Mouse (Mus musculus): Measurements from ENCODE around the gene Acap1.
"Not testable (repeated sequence)": the region's sequence is repeated elsewhere in the genome, so short reads cannot be mapped to it uniquely, and the experiment has no call there.

The Acap1 gene

DNA sequence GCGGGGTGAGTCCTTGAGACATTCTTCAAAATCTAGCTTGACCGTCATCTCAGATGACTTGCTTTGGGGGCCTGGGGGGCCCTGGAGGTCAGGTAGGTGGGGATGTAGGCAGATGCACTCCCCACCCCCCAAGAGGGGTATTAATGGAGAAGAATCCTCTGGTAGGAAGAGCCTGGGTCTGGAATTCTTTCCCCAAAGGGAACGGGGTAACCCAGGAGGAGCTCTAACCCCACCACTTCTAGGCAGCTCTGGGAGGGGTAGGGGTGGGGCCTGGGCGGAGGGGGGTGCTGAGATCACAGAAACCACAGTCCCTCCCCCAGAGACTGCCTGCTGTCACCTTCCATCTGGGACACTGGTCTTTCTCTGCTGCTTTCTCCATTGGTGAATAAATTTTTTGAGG is at the start of gene Acap1:
Acap1 (minus strand) TSS at position 249 of the 400 bp plus-strand sequence.
- no peak for DNase-seq

DNA sequence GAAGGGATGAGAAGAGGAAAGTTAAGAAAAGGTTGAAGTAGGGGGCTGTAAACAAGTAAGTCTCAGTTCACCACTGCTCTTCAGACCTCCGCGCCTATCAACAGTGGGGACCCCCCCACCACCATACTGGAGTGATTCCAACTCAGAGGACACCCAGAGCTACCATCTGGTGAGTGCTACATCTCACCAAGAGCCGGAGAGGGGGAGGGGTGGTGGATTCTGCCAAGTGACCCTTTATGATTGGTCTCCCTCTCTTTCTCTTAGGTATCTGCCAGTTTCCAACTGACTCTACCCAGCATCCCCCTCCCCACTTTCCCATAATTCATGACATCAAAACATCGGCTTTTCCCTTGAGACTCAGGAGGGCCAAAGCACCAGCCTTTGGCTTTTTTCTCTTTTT is 45.6 kb upstream of the Acap1 start:
- peak; percentile 89 to 91 for DNase-seq

DNA sequence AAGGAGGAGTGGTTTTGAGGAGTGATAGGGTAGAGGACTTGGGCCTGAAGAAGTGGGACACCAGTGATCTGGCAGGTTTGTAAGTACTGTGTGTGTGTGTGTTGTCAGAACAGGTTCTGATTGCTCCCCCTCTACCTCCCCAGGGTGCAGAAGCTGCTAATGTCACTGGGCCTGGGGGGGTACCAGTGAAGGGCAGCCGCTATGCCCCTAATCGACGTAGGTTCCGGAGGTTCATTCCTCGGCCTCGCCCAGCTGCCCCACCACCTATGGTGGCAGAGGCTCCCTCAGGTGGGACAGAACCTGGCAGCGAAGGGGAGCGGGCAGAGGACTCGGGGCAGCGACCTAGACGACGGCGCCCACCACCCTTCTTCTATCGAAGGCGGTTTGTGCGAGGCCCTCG is 44.4 kb upstream of the Acap1 start:
- no peak for DNase-seq

DNA sequence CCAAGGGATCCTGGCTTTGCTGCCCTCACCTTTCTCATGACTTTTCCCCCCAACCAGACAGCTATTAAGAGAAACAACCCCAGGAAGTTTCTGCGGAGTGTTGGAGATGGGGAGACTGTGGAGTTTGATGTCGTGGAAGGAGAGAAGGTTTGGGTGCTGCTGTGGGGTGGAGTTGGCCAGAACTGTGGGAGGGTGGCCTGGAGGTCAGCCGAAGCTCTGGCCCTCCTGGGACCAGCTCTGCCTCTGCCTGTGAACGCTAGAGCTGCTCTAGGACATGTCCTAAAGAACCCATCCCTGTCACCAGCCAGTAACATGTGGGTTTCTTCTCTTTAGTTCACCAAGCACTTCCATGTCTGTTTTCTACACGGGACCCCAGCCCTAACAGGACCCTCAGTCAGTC is 43.8 kb upstream of the Acap1 start:
- DNase-seq = no peak

DNA sequence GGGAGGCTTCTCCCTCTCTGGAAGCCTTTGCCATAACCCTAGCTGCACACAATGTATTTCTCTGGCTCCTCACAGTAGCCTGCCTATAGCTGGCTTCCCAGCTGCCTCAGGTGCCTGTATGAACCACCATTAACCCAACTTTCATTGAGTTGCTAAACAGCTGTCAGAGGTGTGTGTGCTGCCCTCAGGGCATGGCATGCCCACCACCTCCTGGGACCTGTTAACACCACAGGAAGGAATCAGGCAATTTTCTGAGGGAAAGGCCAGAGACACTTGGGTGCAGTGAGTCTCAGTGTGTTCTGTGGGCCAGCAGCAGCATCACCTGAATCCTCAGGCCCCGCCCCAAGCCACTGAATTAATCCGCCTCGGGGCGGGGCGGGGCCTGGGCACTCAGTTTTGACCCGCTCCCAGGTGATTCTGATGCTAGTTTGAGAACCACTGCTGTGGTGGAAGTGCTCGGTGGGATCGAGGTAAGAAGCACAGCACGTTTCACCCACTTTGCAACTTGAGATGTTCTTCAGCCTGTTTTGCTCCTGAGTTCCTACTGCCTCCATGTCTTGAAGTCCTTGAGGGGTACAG is 43.2 kb upstream of the Acap1 start:
- DNase-seq = no peak

DNA sequence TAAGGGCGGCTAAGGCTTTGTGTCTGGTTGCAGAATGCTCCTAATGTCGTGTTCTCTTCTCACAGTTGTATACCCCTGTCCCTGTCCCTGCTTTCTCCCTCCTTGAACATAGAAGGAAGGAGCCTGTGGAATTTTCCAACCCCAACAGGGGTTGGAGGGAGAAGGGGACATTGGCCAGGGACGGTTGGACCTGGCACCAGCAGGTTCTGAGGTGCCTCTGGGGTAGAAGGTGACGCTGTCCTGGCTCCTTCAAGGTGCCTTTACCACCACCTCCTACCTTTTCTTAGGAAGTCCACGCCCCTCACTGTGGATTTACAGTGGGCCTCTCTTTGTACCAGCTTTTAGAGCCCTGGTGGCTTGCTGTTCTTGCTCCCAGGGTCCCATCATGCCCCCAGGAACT is 42.5 kb upstream of the Acap1 start:
- DNase-seq = no peak

DNA sequence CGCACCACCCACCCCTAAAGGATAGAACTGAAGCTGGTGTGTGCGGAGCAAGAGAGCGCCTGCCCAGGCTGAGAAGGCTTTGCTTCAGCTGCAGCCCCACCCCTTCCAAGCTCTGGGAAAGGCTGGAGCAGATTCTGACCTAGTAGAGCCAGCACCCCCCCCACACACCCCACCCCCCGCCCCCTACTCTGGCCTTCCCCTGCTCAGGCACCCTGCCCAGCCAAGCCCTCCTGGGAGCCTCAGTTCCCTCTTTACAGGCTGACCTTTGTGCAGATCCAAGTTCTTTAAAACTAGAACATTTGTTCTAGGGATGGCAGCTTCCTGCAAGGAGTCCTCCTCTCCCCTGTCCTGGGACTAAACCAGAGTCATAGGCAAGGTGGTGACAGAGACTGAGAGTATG is 42.0 kb upstream of the Acap1 start:
- DNase-seq = peak in 1 of 2 experiments; percentile 52

DNA sequence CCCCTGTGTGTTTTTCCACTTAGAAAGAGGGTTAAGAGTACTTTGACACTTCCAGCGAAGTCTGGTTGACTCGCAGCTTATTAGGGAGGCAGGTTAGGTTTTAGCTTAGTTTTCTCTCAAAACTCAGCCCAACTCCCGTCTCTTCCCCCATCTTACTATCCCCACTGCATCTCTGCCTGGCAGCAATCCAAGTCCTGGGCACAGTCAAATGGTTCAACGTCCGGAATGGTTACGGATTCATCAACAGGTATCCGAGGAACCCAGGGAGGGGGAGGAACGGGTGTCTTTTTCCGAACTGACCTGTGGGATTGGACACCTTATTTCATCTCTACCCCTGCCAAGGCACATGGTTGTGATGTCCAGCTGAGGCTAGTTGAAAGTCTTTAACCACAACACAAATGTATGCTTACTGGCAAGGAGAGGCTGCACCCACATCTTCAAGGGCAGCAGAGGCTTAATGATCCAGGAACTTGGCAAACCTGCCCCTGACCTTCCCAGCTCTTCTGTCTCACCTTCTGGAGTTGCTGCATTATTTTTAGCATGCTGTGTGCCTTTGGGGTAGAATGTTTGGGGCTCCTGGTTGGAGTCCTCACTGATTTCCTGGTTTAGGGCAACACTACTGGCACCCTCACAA is 41.5 kb upstream of the Acap1 start:
- peak; percentile 51 to 61 for DNase-seq

DNA sequence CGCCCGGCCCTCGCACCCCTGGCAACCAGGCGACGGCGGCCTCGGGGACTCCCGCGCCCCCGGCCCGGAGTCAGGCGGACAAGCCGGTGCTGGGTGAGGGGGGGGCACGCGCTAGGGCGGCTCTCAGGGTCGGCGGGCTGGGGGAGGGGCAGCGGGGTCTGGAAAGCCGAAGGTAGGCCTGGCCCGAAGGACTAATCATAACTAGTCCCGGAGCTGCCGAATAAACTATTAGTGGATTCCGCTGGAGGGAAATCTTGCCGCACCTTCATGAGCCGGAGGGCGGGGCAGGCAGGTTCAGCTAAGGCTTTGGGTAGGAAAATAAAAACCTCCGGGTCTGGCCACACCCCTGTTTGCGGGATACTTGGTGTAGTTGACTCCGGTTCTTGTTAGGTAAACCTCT is 40.8 kb upstream of the Acap1 start:
- DNase-seq = peak; percentile 70 to 73

DNA sequence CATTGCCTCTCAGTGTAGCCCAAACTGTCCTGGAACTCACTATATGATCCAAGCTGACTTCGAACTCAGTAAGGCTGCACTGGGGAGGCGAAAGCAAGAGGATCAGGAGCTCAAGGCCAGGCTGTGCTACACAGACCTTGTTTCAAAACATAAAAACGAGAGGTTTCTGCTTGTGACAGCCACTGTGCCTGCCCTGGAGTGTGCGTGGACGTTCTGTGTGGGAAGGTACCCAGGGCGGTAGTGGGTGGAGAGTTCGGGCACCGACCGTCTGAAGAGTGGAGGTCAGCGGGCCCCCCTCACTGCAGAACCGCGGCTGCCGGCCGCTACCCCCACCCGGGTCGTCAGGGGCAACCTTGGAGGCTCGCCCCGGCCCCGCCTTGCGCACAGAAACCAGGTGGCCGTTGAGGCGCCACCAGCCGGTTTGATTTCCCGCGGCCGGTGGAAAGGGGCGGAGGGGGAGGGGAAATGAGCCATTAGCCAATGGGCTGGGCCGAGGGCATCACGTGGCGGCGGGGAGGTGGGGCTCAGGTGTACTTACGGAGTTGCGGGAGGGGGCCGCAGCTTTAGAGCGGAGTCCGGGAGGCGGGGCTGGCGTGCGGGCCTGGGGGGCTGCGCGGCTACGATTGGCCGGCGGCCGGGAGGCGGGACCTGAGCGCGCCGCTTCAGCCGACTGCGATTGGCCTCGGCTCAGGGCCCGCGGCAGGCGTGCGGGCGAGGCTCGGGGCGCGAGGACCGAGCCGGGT is 40.0 kb upstream of the Acap1 start, which contains the start of gene Ybx2:
Ybx2 (plus strand) TSS at position 660 of the 743 bp plus-strand sequence.
- peak; percentile 99 for DNase-seq

DNA sequence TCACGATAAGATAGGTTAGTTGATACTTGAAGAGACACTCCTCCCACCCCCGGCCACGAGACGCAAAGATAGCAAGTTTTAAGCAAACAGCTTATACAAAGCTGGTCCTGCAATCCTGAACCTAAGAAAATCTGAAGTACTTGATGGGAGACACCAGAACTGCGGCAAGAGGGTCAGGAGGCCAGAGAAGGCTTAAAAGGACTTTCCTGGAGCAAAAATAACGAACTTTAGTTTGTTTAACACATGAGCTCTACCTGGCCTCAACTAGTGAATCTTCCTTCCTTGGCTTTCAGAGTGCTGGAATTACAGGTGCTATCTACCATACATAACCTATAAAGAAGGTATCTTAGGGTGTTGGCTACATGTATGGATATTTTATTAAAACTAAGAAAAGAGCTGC is 39.3 kb upstream of the Acap1 start:
- DNase-seq = no peak

DNA sequence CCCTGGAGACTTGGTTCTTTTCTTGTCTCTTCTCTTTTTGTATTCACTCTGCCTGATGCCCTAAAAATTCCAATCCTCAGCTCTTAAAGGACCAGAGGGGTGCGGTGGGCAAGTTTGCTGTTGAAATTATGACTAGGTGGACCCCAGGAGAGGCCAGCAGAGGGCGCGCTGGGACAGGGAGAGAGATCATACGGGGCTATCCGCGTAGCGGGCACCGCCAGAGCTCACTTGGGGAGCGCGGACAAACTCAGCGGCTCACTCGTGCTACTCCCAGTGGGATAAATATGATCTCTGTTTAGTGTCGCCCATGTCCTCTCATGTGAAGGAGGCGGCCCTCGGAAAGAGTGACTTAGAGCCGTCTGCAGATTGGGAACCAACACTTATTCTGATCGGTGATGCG is 38.8 kb upstream of the Acap1 start:
- DNase-seq = peak; percentile 98 to 99

DNA sequence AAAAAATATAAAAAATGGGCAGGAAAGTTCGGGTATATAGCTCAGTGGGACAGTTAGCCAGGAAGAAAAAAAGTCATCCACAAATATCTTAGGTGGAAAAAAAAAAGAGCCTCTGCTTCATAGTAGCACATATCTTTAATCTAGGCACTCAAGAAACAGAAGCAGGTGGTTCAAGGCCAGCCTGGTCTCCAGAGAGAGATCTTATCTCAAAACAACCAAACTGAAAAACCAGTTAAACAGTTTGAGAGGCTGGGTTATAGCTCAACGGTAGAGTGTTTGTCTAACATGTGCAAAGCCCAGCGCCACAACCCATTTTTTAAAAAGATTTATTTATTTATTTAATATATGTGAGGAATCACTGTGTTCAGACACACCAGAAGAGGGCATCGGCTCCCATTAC is 37.7 kb upstream of the Acap1 start:
- DNase-seq = no peak

DNA sequence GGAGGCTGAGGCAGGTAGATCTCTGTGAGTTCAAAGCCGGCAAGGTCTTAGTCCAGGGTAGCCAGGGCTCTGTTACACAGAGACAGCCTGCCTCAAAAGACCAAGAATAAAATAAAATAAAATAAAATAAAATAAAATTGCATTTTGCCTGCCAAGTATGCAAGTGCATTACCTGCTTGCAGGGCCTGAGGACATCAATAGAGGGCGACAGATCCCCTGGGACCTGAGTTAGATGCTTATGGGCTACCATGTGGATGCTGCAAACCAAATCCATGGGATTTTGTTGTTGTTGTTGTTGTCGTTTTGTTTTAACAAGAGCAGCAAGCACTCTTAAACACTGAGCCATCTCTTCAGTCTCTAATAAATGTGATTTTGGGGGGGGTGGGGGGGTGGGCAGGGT is 36.9 kb upstream of the Acap1 start:
- DNase-seq = no peak

DNA sequence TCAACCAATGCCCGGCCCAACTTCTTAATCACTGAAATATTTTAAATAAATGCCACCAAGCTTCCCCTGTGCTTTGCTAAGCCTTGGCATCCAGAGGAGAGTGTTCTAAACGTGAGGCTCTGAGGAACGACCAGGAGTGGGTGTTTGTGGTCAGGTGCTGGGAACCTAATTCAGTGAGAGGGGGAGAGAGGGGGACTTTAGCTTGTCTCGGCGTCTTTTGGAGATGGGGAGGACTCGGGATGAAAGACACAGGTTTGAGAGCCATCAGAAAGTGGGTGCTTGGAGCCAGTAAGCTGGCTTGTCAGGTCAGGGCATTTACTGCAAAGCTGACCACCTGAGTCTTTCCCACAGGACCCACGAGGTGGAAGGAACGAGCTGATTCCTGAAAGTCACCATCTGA is 36.4 kb upstream of the Acap1 start:
- DNase-seq = no peak

DNA sequence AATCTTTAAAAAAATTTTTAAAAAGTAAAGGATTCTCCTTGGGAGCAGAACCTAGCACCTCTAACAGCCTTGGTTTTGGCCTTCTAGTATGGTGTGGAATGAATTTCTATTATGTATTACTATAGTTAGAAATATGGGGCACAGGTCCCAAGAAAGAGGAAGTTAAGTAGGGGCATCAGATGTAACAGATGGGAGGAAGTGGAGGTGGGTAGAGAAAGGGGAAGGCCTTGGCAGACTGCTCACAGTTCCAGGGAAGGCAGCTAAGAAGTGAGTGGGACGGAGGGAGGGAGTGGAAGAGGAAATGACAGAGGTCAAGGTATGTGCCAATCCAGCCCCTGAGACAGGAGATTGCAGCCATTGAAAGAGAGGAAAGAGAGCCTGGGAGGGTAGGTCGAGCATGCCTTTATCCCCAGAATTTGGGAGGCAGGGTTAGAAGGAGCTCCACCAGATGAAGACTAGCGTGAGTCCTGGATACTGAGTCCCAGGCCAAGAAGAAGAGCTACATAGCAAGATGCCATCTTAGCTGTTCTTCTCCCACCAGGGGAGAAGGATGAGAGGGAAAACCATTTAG is 35.7 kb upstream of the Acap1 start:
- DNase-seq = no peak

DNA sequence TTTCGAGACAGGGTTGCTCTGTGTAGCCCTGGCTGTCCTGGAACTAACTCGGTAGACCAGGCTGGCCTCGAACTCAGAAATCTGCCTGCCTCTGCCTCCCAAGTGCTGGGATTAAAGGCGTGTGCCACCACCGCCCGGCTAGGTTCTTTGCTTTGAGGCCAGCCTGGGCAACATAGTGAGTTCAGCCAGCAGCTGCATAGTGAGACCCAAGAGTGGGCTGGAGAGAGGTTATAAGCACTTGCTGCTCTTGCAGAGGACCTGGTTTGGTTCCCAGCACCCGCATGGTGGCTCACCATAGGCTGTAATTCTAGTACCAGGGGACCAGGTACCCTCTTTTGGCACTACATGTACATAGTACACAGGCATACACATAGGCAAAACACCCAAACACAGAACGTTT is 34.8 kb upstream of the Acap1 start:
- DNase-seq = not testable (repeated sequence)

DNA sequence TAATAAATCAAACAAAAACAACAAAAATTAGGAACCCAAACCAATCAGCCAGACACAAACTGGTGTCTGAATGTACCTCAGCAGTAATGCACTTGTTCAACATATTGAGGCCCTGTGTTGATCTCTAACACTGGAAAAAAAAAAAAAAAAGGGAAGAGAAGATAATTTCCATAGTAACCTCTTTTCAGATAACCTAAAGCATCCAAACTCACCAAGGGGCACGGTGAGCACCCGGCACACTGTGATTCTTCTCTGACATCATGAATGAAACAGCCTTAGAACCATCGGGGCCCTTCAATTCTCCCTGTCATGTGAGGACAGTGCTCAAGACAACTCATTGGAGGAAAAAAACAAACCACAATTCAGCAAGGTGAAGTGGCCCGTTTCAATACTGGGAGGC is 34.4 kb upstream of the Acap1 start:
- no peak for DNase-seq

DNA sequence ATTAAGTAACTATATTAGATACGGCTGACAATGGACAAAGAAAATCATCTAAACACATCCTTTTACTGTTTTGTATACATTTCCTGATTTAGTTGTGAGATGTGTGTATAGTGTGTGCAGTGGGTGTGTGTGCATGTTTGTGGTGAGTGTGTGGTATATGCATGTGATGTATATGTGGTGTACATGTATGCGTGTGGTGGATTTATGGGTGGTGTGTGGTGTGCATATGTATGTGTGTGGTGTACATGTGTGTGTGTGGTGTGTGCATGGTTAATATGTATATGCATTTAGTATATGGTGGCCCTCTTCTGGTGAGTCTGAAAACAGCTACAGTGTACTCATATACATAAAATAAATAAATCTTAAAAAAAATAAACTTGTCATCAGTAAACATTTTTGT is 32.2 kb upstream of the Acap1 start:
- DNase-seq = no peak

DNA sequence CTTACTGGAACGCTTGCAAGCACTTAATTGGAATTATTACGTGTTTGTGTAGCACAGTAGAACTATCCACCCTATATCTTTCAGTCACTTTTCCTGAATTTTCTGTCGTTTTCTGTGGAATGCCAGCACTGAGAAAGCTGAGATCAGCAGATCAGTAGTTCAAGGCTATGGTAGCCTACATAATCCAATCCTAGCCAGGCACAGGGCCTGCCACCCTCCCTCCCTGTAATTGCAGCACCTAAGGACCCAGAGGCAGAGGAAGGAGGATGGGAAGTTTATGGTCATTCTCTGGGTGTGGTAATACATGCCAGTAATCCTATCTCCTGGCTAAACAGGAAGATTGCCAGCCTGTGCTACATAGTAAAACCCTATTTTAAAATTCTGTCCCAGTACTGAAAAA is 27.5 kb upstream of the Acap1 start:
- DNase-seq = no peak

DNA sequence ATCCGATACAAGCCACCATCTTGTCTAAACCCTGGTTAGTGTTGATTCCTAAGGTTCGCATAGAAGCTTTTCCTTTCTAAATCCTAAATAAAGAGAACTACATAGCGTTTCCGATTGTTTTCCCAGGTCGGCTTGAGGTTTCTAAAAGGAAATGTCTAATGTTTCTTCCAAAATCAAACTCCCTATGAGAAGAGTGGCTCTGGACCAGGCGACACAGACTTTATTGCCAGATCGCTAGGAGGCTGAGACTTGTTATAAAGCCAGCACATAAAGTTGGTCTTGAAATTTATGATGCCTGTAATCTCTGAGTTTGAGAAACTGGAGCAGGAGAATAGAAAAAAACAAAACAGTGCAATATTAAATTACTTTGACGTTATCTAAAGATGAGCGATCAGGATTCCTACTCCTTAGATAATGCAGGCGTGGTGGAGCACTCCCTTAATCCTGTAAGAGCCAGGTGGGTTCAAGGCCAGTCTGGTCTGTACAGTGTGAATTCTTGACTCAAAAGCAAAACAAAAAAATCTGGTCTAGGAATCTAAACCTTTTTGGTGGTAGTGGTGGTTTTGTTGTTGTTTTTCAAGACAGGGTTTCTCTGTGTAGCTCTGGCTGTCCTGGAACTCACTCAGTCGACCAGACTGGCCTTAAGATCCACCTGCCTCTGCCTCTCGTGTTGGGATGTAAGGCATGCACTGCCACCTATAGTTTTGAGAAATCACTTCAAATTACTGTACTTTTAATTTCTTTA is 26.8 kb upstream of the Acap1 start:
- DNase-seq = no peak

DNA sequence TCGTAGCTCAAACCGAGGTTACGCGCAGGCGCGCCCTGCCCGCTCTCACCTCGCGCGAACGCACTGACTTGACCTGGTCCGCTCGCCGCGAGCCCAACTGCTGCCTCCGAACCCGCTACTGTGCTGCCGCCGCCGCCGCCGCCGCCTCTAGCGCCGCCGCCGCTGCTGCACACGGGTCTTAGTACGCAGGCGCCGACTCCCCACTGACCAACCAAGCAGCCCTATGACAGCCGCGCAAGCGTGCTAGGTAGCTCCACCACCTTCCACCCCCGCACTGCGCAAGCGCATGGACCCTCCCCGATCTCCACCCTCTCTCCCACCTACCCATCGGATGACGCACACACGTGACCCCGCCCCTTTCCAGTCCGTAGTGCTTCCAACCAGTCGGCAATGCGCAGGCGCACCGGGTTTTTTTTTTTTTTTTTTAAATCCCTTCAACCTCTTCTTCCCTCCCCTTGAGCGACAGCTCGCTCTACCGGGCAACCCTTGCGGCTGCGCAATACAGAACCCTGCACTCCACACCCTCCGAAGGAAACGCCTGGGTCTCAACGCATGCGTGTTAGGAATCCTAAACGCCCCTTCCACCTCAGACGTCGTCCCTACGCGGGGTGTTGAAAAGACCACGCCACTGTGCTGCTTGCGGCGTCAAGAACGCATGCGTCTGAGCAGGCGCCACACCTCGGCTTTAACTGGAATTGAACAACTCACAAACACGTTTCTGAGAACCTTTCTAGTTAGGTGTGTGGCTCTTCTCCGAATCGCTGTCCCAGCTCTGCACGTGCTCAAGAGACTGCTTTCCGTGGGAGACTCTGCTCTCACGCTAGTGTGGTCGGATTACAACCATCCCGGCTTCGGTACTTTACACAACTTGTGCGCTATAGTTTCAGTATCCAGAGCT is 26.0 kb upstream of the Acap1 start, which contains the start of gene Eif5a:
Eif5a (minus strand) TSS at position 845 of the 898 bp plus-strand sequence.
- DNase-seq = peak; percentile 100
